Mouse (Mus musculus) embryonic facial prominence, embryonic 11.5 days (tissue): ENCODE data around the gene Arl15. TPM values are rescaled to one million over a fixed set of nuclear protein-coding genes. Genes with fewer than 3 reads are reported as not detected.

Source experiments
- ATAC-seq: fragments of 200-750 bp; cut with Nextera tagmentation; replicated peaks from 2 replicates; pipeline ENCODE4 v1.8.0; 2017; ENCODE audit warnings: low read depth; ENCODE audit not compliant: insufficient number of reproducible peaks, low FRiP score, low TSS enrichment
- DNase-seq: peaks from one replicate; pipeline ENCODE4 v3.0.0-alpha.2; 2015; ENCODE audit warnings: low spot score
- H3K27ac ChIP-seq: fragments of 300-500 bp; sonication (generic); replicated peaks from 2 replicates; pipeline ENCODE4 v1.5.1; 2014; ENCODE audit warnings: mild to moderate bottlenecking, low read depth, low read length, control low read depth
- H3K27me3 ChIP-seq: fragments of 300-500 bp; sonication (generic); 2 replicates; pipeline ENCODE4 v1.6.1; 2014; ENCODE audit warnings: mild to moderate bottlenecking, low read length, moderate library complexity, mixed read lengths; ENCODE audit not compliant: control insufficient read depth, insufficient read depth
- H3K36me3 ChIP-seq: fragments of 300-500 bp; sonication (generic); replicated peaks from 2 replicates; pipeline ENCODE4 v1.6.1; 2014; ENCODE audit warnings: low read depth, mild to moderate bottlenecking, low read length, moderate library complexity, mixed read lengths; ENCODE audit not compliant: control insufficient read depth, insufficient read depth
- H3K4me1 ChIP-seq: fragments of 300-500 bp; sonication (generic); 2 replicates; pipeline ENCODE4 v1.6.1; 2014; ENCODE audit warnings: low read length, mixed read lengths; ENCODE audit not compliant: control insufficient read depth, insufficient read depth
- H3K4me2 ChIP-seq: fragments of 300-500 bp; sonication (generic); 2 replicates; pipeline ENCODE4 v1.6.1; 2014; ENCODE audit warnings: low read depth, mild to moderate bottlenecking, control low read depth, low read length, moderate library complexity
- H3K4me3 ChIP-seq: fragments of 300-500 bp; sonication (generic); 2 replicates; pipeline ENCODE4 v1.5.1; 2014; ENCODE audit warnings: low read depth, low read length, control low read depth
- H3K9ac ChIP-seq: fragments of 300-500 bp; sonication (generic); replicated peaks from 2 replicates; pipeline ENCODE4 v1.6.1; 2014; ENCODE audit warnings: mild to moderate bottlenecking, control low read depth, low read length
- H3K9me3 ChIP-seq: fragments of 300-500 bp; sonication (generic); replicated peaks from 2 replicates; pipeline ENCODE4 v1.6.1; 2016; ENCODE audit warnings: mild to moderate bottlenecking, low read length, inconsistent platforms, mixed read lengths; ENCODE audit not compliant: control insufficient read depth
- WGBS: fragments of 180-500 bp; shearing (Covaris S2); extraction: QIAGEN DNeasy Blood & Tissue Kit; methylation state at CpG from one replicate; pipeline ENCODE4 v1.1.7; 2014; 5-methylcytosine and 5-hydroxymethylcytosine counted together
- polyA plus RNA-seq: library from polyadenylated mRNA; unstranded; fragments of >200 nt; fragmentation: Nextera tagmentation; extraction: Ambion mirVana; gene quantifications from 2 replicates; pipeline ENCODE4 v1.2.1, GENCODE M21; 2014

The Arl15 gene
- polyA plus RNA-seq, 1 experiment from 2014 or later = 10.9 TPM

GRCm38 (mm10) chr13:114079751-114080150 is 285.4 kb downstream of the Arl15 start:
- H3K4me3 ChIP-seq = no peak overlapping the region
- H3K36me3 ChIP-seq = no peaks in the 10 kb centered on the region
- 91% methylated on average over 6 of the region's 6 CpGs for WGBS
- no peak overlapping the region for H3K27ac ChIP-seq
- no peak overlapping the region for H3K4me2 ChIP-seq
- no peak overlapping the region for H3K9ac ChIP-seq
- no peaks in the 10 kb centered on the region for H3K27me3 ChIP-seq
- DNase-seq (no peak), ATAC-seq (no peak)
- H3K9me3 ChIP-seq = no peaks in the 10 kb centered on the region
- no peaks in the 10 kb centered on the region for H3K4me1 ChIP-seq

- DNase-seq = no peak
- no peaks in the 10 kb centered on the region for H3K36me3 ChIP-seq
- no peaks in the 10 kb centered on the region for H3K4me1 ChIP-seq
- H3K27me3 ChIP-seq = no peaks in the 10 kb centered on the region
- H3K9me3 ChIP-seq = no peaks in the 10 kb centered on the region
- H3K9ac ChIP-seq = no peak overlapping the region
- H3K27ac ChIP-seq = no peak overlapping the region
- WGBS = 92% methylated on average over 8 of the region's 8 CpGs
- no peak overlapping the region for H3K4me3 ChIP-seq
- no peak for ATAC-seq
- no peak overlapping the region for H3K4me2 ChIP-seq
Measured at GRCm38 (mm10) chr13:114080491-114080890, 286.2 kb downstream of the Arl15 start.

DNA sequence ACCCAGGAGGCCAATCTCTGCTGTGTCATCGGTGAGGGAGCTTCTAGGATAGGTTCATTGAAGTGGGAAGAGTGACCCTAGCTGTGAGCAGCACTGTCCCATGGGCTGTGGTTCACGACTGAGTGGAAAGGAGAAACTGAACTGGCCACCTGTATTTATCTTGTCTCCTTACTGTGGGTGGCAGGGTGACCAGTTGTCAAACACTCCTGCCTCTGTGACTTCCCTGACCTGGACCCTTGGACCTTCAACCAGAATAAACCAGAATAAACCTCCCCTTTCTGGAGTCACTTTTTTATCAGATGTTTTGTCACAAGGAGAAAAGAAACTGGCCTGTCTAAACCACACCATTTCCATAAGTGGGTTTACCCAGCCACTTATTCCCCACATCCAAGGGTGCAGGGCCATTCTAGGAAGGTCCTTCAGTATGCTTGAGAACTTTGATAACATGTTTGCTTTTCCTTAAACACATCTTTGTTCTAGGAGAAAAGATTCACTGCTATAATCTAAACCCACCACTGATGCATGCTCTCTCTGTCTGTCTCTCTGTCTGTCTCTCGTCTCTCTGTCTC is 289.3 kb downstream of the Arl15 start:
- no peak for ATAC-seq
- Histone ChIP-seq H3K4me3 (no peak overlapping the region), H3K27me3 (no peaks in the 10 kb centered on the region), H3K4me1 (no peaks in the 10 kb centered on the region), H3K9ac (no peak overlapping the region), H3K27ac (no peak overlapping the region), H3K4me2 (no peak overlapping the region), H3K9me3 (no peaks in the 10 kb centered on the region), H3K36me3 (no peaks in the 10 kb centered on the region)
- 88% methylated on average over 3 of the region's 3 CpGs for WGBS
- no peak for DNase-seq

DNA sequence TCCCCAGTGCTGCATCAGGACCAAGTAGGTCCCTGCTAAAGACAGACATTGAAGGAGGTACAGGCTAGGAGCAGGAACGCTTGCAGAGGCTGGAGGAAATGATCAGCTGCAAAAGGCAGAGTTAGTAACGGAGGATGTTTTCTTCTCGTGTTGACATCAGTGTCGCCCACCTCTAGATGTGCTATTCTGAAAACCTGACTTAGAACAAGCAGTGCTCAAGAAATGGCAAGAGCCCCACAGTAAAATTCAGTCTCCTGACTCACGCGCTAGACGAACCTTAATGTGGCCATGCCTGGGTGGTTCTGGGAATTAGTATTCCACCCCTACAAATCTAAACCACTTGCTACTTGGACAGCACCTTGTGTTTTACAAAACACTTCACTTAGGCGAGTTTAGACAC is 291.1 kb downstream of the Arl15 start:
- ATAC-seq (no peak), DNase-seq (no peak)
- H3K4me2 ChIP-seq = no peak overlapping the region
- no peaks in the 10 kb centered on the region for H3K27me3 ChIP-seq
- no peak overlapping the region for H3K27ac ChIP-seq
- no peaks in the 10 kb centered on the region for H3K4me1 ChIP-seq
- H3K4me3 ChIP-seq = no peak overlapping the region
- H3K9ac ChIP-seq = no peak overlapping the region
- WGBS = 87% methylated on average over 8 of the region's 8 CpGs
- no peaks in the 10 kb centered on the region for H3K36me3 ChIP-seq
- no peaks in the 10 kb centered on the region for H3K9me3 ChIP-seq

- Histone ChIP-seq H3K4me2 (no peak overlapping the region), H3K27ac (no peak overlapping the region), H3K9ac (no peak overlapping the region), H3K36me3 (no peaks in the 10 kb centered on the region), H3K4me3 (no peak overlapping the region), H3K27me3 (no peaks in the 10 kb centered on the region), H3K9me3 (no peaks in the 10 kb centered on the region), H3K4me1 (no peaks in the 10 kb centered on the region)
- 81% methylated on average over 5 of the region's 5 CpGs for WGBS
- no peak for ATAC-seq
- DNase-seq = no peak
Measured at GRCm38 (mm10) chr13:114086325-114086724, 292.0 kb downstream of the Arl15 start.

DNA sequence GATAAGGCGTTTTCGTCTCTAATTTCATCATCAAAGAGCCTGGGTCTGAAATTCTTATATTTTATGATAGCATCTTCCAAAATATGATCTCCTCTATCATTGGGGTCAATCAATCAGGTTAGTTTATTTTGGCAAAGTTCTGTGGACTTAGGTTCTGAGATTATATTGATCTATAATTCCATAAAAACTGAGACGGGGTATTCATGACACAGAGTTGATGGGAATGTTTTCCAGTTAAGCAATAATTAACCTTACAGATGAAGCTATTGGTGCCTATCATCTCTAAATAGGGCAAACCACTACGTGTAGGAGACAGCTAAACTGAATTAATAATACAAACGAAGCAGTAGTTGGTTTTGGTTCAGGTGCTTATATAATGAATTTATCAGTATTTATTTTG is 292.5 kb downstream of the Arl15 start:
- ATAC-seq (no peak), DNase-seq (no peak)
- Histone ChIP-seq H3K4me2 (no peak overlapping the region), H3K36me3 (no peaks in the 10 kb centered on the region), H3K9me3 (no peaks in the 10 kb centered on the region), H3K4me1 (no peaks in the 10 kb centered on the region), H3K27me3 (no peaks in the 10 kb centered on the region), H3K9ac (no peak overlapping the region), H3K4me3 (no peak overlapping the region), H3K27ac (no peak overlapping the region)
- 92% methylated on average over 5 of the region's 5 CpGs for WGBS

GRCm38 (mm10) chr13:114087696-114088465 is 293.6 kb downstream of the Arl15 start:
- H3K27me3 ChIP-seq = no peaks in the 10 kb centered on the region
- no peak for ATAC-seq
- no peak overlapping the region for H3K4me2 ChIP-seq
- DNase-seq = no peak
- no peaks in the 10 kb centered on the region for H3K36me3 ChIP-seq
- H3K4me1 ChIP-seq = no peaks in the 10 kb centered on the region
- H3K27ac ChIP-seq = no peak overlapping the region
- no peak overlapping the region for H3K9ac ChIP-seq
- no peaks in the 10 kb centered on the region for H3K9me3 ChIP-seq
- no peak overlapping the region for H3K4me3 ChIP-seq
- 87% methylated on average over 10 of the region's 10 CpGs for WGBS

DNA sequence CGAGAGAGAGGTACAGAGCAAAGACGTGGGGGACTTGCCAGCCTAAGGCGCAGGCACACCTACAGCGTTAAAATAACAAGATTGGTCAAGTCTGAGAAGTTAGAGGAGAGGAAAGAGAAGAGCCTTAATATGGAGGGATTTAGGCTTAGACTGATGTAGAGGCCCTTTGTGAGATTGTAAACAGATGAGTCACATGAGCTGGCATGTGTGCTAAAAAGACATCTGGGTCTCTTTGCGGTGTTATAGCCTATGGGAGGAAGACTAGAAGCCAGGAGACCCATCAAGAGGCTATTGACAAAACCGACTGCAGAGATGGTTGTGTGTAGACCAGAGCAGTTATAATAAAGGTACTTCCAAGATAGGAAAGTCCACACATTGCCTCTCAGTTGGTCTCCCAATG is 296.5 kb downstream of the Arl15 start:
- no peaks in the 10 kb centered on the region for H3K36me3 ChIP-seq
- no peak overlapping the region for H3K4me2 ChIP-seq
- H3K9ac ChIP-seq = no peak overlapping the region
- DNase-seq = no peak
- no peak overlapping the region for H3K27ac ChIP-seq
- H3K27me3 ChIP-seq = no peaks in the 10 kb centered on the region
- no peak overlapping the region for H3K4me3 ChIP-seq
- no peaks in the 10 kb centered on the region for H3K9me3 ChIP-seq
- H3K4me1 ChIP-seq = no peaks in the 10 kb centered on the region
- no peak for ATAC-seq
- 73% methylated on average over 6 of the region's 6 CpGs for WGBS
